Mouse (Mus musculus) bone marrow, adult 2 months (tissue): ENCODE measurements around the gene Tymp. TPM values are rescaled to one million over a fixed set of nuclear protein-coding genes. Genes with fewer than 3 reads are reported as not detected.

Experiments
- H3K27ac ChIP-seq: fragments of 200-500 bp; 2 replicates; pipeline ENCODE4 v1.5.1; 2012; ENCODE audit warnings: low read depth, mild to moderate bottlenecking, control low read depth, inconsistent platforms, low read length; ENCODE audit not compliant: control insufficient read depth, poor library complexity, insufficient read depth
- H3K4me1 ChIP-seq: fragments of 200-500 bp; 2 replicates; pipeline ENCODE4 v1.6.1; 2011; ENCODE audit warnings: low read length; ENCODE audit not compliant: control insufficient read depth, insufficient read depth
- H3K4me3 ChIP-seq: fragments of 200-500 bp; replicated peaks from 2 replicates; pipeline ENCODE3; 2011; ENCODE audit warnings: mild to moderate bottlenecking, low read depth, low read length, control low read depth; ENCODE audit not compliant: control insufficient read depth
- CTCF ChIP-seq: fragments of 200-500 bp; IDR thresholded peaks from 2 replicates; pipeline ENCODE4 v1.5.1; 2011; ENCODE audit warnings: low read length, control low read depth; ENCODE audit not compliant: control insufficient read depth, insufficient read depth
- POLR2A ChIP-seq: fragments of 200-500 bp; IDR thresholded peaks from 2 replicates; pipeline ENCODE4 v1.6.1; 2011; ENCODE audit warnings: low read depth, mild to moderate bottlenecking, control low read depth, low read length, borderline replicate concordance; ENCODE audit not compliant: control insufficient read depth
- WGBS: fragments of 180-500 bp; shearing (Covaris S2); methylation state at CpG from one replicate; pipeline ENCODE4 v1.1.7; 2018; 5-methylcytosine and 5-hydroxymethylcytosine counted together
- polyA plus RNA-seq: library from polyadenylated mRNA; stranded (reverse); fragments of >200 nt; gene quantifications from 2 replicates; pipeline ENCODE4 v1.2.4, GENCODE M21; 2011; ENCODE audit warnings: low replicate concordance; ENCODE audit not compliant: missing spikeins, insufficient read depth, insufficient read length

The Tymp gene
- polyA plus RNA-seq, 1 experiment, result not detected

- TF ChIP-seq POLR2A, result no peak
- no peak for TF ChIP-seq CTCF
- Histone ChIP-seq H3K4me3 (no peak overlapping the region), H3K27ac (no peak overlapping the region), H3K4me1 (no peaks in the 10 kb centered on the region)
- 55% methylated on average over 1 of the region's 1 CpGs for WGBS
Observed at GRCm38 (mm10) chr15:89399716-89400115, 22.9 kb upstream of the Tymp start.

GRCm38 (mm10) chr15:89398146-89398545, 21.3 kb upstream of the Tymp start:
- WGBS, result 69% methylated on average over 2 of the region's 2 CpGs
- Histone ChIP-seq H3K4me3 (no peak overlapping the region), H3K4me1 (no peaks in the 10 kb centered on the region), H3K27ac (no peak overlapping the region)
- TF ChIP-seq POLR2A, result no peak
- TF ChIP-seq CTCF, result no peak

GRCm38 (mm10) chr15:89396883-89397282, 20.0 kb upstream of the Tymp start:
- whole genome bisulfite sequencing, result 84% methylated on average over 4 of the region's 4 CpGs
- H3K27ac ChIP-seq, result no peak overlapping the region

GRCm38 (mm10) chr15:89390081-89390480, 13.2 kb upstream of the Tymp start:
- WGBS, result 89% methylated on average over 10 of the region's 10 CpGs
- H3K27ac ChIP-seq, result no peak overlapping the region
- H3K4me3 ChIP-seq, result no peak overlapping the region
- no peaks in the 10 kb centered on the region for H3K4me1 ChIP-seq
- TF ChIP-seq POLR2A (no peak), CTCF (no peak)

More at GRCm38 (mm10) chr15:89396883-89397282, 20.0 kb upstream of the Tymp start:
- Histone ChIP-seq H3K4me3 (no peak overlapping the region), H3K4me1 (no peaks in the 10 kb centered on the region)
- TF ChIP-seq CTCF (no peak), POLR2A (no peak)

GRCm38 (mm10) chr15:89387127-89387526, 10.3 kb upstream of the Tymp start:
- Histone ChIP-seq H3K27ac (no peak overlapping the region), H3K4me3 (no peak overlapping the region), H3K4me1 (no peaks in the 10 kb centered on the region)
- TF ChIP-seq CTCF (no peak), POLR2A (no peak)
- 8% methylated on average over 12 of the region's 12 CpGs for WGBS

GRCm38 (mm10) chr15:89384617-89385016, 7.8 kb upstream of the Tymp start, which contains the start of gene Klhdc7b:
Gene Klhdc7b, plus strand, starts transcription at chr15:89384917.
- no peaks in the 10 kb centered on the region for H3K4me1 ChIP-seq
- TF ChIP-seq POLR2A (no peak), CTCF (no peak)
- WGBS, result 79% methylated on average over 7 of the region's 7 CpGs
- no peak within 1 kb of the TSS for H3K4me3 ChIP-seq
- no peak within 1 kb of the TSS for H3K27ac ChIP-seq

- no peaks in the 10 kb centered on the region for H3K4me1 ChIP-seq
- no peak overlapping the region for H3K27ac ChIP-seq
- H3K4me3 ChIP-seq, result no peak overlapping the region
- 6% methylated on average over 10 of the region's 10 CpGs for WGBS
- TF ChIP-seq CTCF (no peak), POLR2A (no peak)
Observed at GRCm38 (mm10) chr15:89379429-89379828, 2.6 kb upstream of the Tymp start.

GRCm38 (mm10) chr15:89378831-89379401, 2.1 kb upstream of the Tymp start, which contains the start of gene Odf3b:
Gene Odf3b, minus strand, starts transcription at chr15:89379282.
- Histone ChIP-seq H3K27ac (no peak within 1 kb of the TSS), H3K4me1 (no peaks in the 10 kb centered on the region), H3K4me3 (peak within 1 kb of the TSS; percentile 2)
- TF ChIP-seq CTCF (no peak), POLR2A (no peak)
- WGBS, result under 1% methylated on average over 33 of the region's 33 CpGs
